Mouse (Mus musculus): ENCODE data around the gene Prmt3. TPM values are rescaled to one million over a fixed set of nuclear protein-coding genes. Genes with fewer than 3 reads are reported as not detected.

Prmt3 gene
- total RNA-seq, 1 experiment from 2014 or later: 27.8 TPM

Other genes starting within 250 kb of the Prmt3 start
- not detected in 2 replicates for gene Dbx1, start 141.5 kb upstream of the Prmt3 start, total RNA-seq (2021)
- 17.8 and 19.6 TPM in 2 replicates for gene Htatip2, start 19.2 kb upstream of the Prmt3 start, total RNA-seq (2021)
- gene Slc6a5, start 131.8 kb downstream of the Prmt3 start, total RNA-seq (2021): 1.1 and 1.7 TPM in 2 replicates
- gene Nell1, start 196.5 kb downstream of the Prmt3 start, total RNA-seq (2021): 1.9 and 2.1 TPM in 2 replicates

All from adrenal gland, postnatal 14 days (tissue).